Mouse (Mus musculus): ENCODE measurements around the gene Irgm2. TPM values are rescaled to one million over a fixed set of nuclear protein-coding genes. Genes with fewer than 3 reads are reported as not detected.
A peak's percentile ranks its signal among the peaks of the same experiment; 100 is the strongest.
"Not testable (repeated sequence)": the region's sequence is repeated elsewhere in the genome, so short reads cannot be mapped to it uniquely, and the experiment has no call there.

Irgm2 gene
- polyA plus RNA-seq, 1 experiment from 2014 or later: 1.3 TPM

DNA sequence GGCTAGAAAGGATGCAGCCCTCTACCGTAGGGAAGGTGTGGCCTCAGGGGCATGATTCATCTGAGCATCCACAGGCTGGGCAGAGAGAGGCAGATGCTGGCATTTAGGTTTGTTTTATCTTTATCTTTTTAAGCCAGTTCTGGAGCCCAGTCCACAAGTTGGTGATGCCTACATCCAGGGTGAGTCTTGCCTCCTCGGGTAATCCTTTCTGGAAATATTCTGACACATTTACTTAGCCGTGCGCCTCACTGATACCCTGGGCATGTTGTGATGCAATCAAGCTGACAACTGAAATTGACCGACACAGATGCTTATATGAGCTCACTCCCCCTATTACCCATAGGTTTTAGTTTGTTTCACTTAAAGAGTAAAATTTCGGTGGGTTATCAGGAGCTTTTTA, 17.4 kb downstream of the Irgm2 start:
- no peaks in the 10 kb centered on the region for H3K27me3 ChIP-seq (ENCODE audit: control insufficient read depth, insufficient read depth, low read length)
- H3K4me3 ChIP-seq (replicated peaks; ENCODE audit: low read depth, low read length): no peak overlapping the region
- no peaks in the 10 kb centered on the region for H3K36me3 ChIP-seq (ENCODE audit: control insufficient read depth, insufficient read depth, low read length)
- H3K4me2 ChIP-seq (ENCODE audit: low read length): no peak overlapping the region
- H3K9me3 ChIP-seq (ENCODE audit: control insufficient read depth, low read length): no peaks in the 10 kb centered on the region
- WGBS: 89% methylated on average over 6 of the region's 6 CpGs
- ATAC-seq (ENCODE audit: low FRiP score, low TSS enrichment): no peak
- H3K4me1 ChIP-seq (ENCODE audit: control insufficient read depth, insufficient read depth, low read length): no peaks in the 10 kb centered on the region
- H3K9ac ChIP-seq (replicated peaks; ENCODE audit: low read length): no peak overlapping the region
- DNase-seq: no peak
- H3K27ac ChIP-seq (replicated peaks; ENCODE audit: low read depth, low read length): no peak overlapping the region

DNA sequence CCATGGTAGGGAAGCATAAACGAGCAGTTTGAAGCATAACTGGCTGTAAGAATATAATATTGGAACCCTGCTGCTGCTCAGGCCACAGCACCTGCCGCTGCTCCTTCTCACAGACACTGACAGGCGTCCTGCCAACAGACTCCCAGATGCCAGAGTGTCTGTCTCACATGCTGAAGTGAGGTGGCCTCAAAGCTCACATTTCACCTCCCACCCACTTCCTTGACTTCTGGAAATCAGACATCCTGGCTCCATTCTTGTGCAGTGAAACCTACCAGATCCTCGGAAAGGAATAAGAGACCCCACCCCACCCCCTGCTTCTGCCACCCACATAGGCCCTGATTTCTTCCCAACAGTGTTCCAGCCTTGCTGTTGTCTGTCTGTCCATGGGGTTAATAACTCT, 24.3 kb downstream of the Irgm2 start:
- H3K27ac ChIP-seq (replicated peaks; ENCODE audit: low read depth, low read length): no peak overlapping the region
- DNase-seq: no peak
- WGBS: 42% methylated on average over 4 of the region's 4 CpGs
- no peaks in the 10 kb centered on the region for H3K4me1 ChIP-seq (ENCODE audit: control insufficient read depth, insufficient read depth, low read length)
- H3K9ac ChIP-seq (replicated peaks; ENCODE audit: low read length): no peak overlapping the region
- H3K4me2 ChIP-seq (ENCODE audit: low read length): no peak overlapping the region
- H3K27me3 ChIP-seq (ENCODE audit: control insufficient read depth, insufficient read depth, low read length): no peaks in the 10 kb centered on the region
- H3K4me3 ChIP-seq (replicated peaks; ENCODE audit: low read depth, low read length): no peak overlapping the region
- no peaks in the 10 kb centered on the region for H3K36me3 ChIP-seq (ENCODE audit: control insufficient read depth, insufficient read depth, low read length)
- H3K9me3 ChIP-seq (ENCODE audit: control insufficient read depth, low read length): no peaks in the 10 kb centered on the region
- no peak for ATAC-seq (ENCODE audit: low FRiP score, low TSS enrichment)

DNA sequence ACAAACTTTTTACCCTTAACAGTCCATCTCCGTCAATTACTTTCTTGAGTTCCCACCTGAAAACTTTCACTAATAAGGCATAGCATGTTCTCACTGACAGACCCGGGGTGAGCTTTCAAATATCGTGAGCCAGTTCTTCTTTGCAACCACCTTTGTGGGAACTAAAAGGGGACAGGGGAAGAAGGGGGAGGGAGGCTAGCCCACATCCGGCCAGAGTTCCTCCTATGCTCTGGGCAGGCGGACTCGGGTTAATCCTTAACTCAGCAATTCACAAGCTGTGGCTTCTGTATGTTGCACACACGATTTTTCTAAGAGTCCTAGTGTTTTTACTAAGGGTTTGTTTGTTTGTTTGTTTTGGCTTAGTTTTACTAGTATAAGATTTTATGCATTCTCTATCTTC, 24.9 kb downstream of the Irgm2 start:
- no peak overlapping the region for H3K27ac ChIP-seq (replicated peaks; ENCODE audit: low read depth, low read length)

DNA sequence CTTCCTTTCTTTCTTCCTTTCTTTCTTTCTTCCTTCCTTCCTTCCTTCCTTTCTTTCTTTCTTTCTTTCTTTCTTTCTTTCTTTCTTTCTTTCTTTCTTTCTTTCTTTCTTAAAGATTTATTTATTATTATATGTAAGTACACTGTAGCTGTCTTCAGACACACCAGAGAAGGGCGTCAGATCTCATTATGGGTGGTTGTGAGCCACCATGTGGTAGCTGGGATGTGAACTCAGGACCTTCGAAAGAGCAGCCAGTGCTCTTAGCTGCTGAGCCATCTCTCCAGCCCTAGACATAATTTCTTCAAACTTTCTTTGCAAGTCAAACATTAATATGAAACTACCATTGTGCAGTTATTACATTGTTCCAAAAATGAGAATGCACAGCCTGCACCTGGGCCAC, 25.5 kb downstream of the Irgm2 start:
- H3K9me3 ChIP-seq (ENCODE audit: control insufficient read depth, low read length); H3K4me1 ChIP-seq (ENCODE audit: control insufficient read depth, insufficient read depth, low read length); DNase-seq; H3K36me3 ChIP-seq (ENCODE audit: control insufficient read depth, insufficient read depth, low read length); ATAC-seq (ENCODE audit: low FRiP score, low TSS enrichment); H3K9ac ChIP-seq (replicated peaks; ENCODE audit: low read length); H3K4me3 ChIP-seq (replicated peaks; ENCODE audit: low read depth, low read length); H3K27ac ChIP-seq (replicated peaks; ENCODE audit: low read depth, low read length); H3K4me2 ChIP-seq (ENCODE audit: low read length); H3K27me3 ChIP-seq (ENCODE audit: control insufficient read depth, insufficient read depth, low read length): not testable (repeated sequence)
- WGBS: 85% methylated on average over 2 of the region's 2 CpGs

More for the DNA sequence above, 24.9 kb downstream of the Irgm2 start:
- Histone ChIP-seq H3K36me3 (ENCODE audit: control insufficient read depth, insufficient read depth, low read length) (no peaks in the 10 kb centered on the region), H3K4me1 (ENCODE audit: control insufficient read depth, insufficient read depth, low read length) (no peaks in the 10 kb centered on the region), H3K4me3 (replicated peaks; ENCODE audit: low read depth, low read length) (no peak overlapping the region), H3K9ac (replicated peaks; ENCODE audit: low read length) (no peak overlapping the region), H3K27me3 (ENCODE audit: control insufficient read depth, insufficient read depth, low read length) (no peaks in the 10 kb centered on the region), H3K9me3 (ENCODE audit: control insufficient read depth, low read length) (no peaks in the 10 kb centered on the region), H3K4me2 (ENCODE audit: low read length) (no peak overlapping the region)
- WGBS: 71% methylated on average over 7 of the region's 7 CpGs
- DNase-seq (no peak), ATAC-seq (ENCODE audit: low FRiP score, low TSS enrichment) (no peak)

DNA sequence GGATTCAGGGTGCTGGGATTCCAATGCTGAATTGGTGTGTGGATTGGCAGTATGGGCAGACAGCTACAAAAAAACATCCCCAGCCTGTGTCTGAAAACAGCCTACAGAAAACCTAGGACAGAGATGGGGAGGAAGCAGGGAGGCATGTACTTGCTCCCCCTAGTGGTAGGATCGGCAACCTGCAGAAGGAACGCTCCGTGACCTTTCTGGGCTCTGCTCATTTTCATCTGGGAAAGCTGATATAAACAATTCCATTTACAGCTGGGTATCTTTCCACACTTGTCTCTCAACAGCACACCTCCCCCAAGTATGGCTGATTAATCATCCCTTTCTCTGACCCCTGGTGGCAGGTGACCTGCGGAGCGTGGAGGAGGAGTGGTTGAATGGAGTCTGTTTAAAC, 26.2 kb downstream of the Irgm2 start:
- peak; percentile 77 for DNase-seq
- no peaks in the 10 kb centered on the region for H3K27me3 ChIP-seq (ENCODE audit: control insufficient read depth, insufficient read depth, low read length)
- H3K4me2 ChIP-seq (ENCODE audit: low read length): no peak overlapping the region
- 10% methylated on average over 5 of the region's 5 CpGs for WGBS
- H3K4me3 ChIP-seq (replicated peaks; ENCODE audit: low read depth, low read length): no peak overlapping the region
- H3K9me3 ChIP-seq (ENCODE audit: control insufficient read depth, low read length): no peaks in the 10 kb centered on the region
- H3K4me1 ChIP-seq (ENCODE audit: control insufficient read depth, insufficient read depth, low read length): no peaks in the 10 kb centered on the region
- no peaks in the 10 kb centered on the region for H3K36me3 ChIP-seq (ENCODE audit: control insufficient read depth, insufficient read depth, low read length)
- ATAC-seq (ENCODE audit: low FRiP score, low TSS enrichment): no peak
- no peak overlapping the region for H3K27ac ChIP-seq (replicated peaks; ENCODE audit: low read depth, low read length)
- no peak overlapping the region for H3K9ac ChIP-seq (replicated peaks; ENCODE audit: low read length)

DNA sequence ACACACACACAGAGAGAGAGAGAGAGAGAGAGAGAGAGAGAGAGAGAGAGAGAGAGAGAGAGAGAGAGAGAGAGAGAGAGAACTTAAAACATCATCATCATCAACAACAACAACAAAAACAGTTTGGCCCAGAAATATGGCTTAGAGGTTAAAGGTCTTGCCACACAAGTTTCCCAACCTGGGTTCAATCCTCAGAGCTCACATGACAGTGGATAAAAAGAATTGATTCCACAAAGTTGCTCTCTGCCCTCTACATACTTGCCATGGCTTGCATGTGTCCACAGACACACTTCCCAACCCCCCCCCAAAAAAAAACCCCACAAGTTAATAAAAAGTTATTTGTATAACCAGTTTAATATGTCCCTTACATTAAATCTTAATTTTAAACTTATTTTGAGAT, 27.0 kb downstream of the Irgm2 start:
- DNase-seq: no peak
- Histone ChIP-seq H3K4me2 (ENCODE audit: low read length) (no peak overlapping the region), H3K27ac (replicated peaks; ENCODE audit: low read depth, low read length) (no peak overlapping the region), H3K27me3 (ENCODE audit: control insufficient read depth, insufficient read depth, low read length) (no peaks in the 10 kb centered on the region), H3K36me3 (ENCODE audit: control insufficient read depth, insufficient read depth, low read length) (no peaks in the 10 kb centered on the region), H3K9ac (replicated peaks; ENCODE audit: low read length) (no peak overlapping the region), H3K4me1 (ENCODE audit: control insufficient read depth, insufficient read depth, low read length) (no peaks in the 10 kb centered on the region), H3K9me3 (ENCODE audit: control insufficient read depth, low read length) (no peaks in the 10 kb centered on the region), H3K4me3 (replicated peaks; ENCODE audit: low read depth, low read length) (no peak overlapping the region)
- ATAC-seq (ENCODE audit: low FRiP score, low TSS enrichment): no peak

DNA sequence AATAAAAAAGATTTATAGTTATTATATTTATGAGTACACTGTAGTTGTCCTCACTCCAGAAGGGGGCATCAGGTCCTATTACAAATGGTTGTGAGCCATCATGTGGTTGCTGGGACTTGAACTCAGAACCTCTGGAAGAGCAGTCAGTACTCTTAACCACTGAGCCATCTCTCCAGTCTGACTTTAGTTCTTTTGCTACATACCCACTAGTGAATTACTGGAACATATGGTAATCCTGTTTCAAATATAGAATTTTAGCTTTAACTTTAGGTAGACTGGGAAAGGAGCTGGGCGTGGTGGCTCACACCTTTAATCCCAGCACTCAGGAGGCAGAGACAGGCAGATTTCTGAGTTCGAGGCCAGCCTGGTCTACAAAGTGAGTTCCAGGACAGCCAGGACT, 28.6 kb downstream of the Irgm2 start:
- not testable (repeated sequence) for ATAC-seq (ENCODE audit: low FRiP score, low TSS enrichment); H3K9ac ChIP-seq (replicated peaks; ENCODE audit: low read length); H3K27ac ChIP-seq (replicated peaks; ENCODE audit: low read depth, low read length); H3K4me1 ChIP-seq (ENCODE audit: control insufficient read depth, insufficient read depth, low read length); H3K36me3 ChIP-seq (ENCODE audit: control insufficient read depth, insufficient read depth, low read length); H3K4me3 ChIP-seq (replicated peaks; ENCODE audit: low read depth, low read length); H3K9me3 ChIP-seq (ENCODE audit: control insufficient read depth, low read length); H3K4me2 ChIP-seq (ENCODE audit: low read length); DNase-seq; H3K27me3 ChIP-seq (ENCODE audit: control insufficient read depth, insufficient read depth, low read length)
- 94% methylated on average over 1 of the region's 2 CpGs for WGBS

DNA sequence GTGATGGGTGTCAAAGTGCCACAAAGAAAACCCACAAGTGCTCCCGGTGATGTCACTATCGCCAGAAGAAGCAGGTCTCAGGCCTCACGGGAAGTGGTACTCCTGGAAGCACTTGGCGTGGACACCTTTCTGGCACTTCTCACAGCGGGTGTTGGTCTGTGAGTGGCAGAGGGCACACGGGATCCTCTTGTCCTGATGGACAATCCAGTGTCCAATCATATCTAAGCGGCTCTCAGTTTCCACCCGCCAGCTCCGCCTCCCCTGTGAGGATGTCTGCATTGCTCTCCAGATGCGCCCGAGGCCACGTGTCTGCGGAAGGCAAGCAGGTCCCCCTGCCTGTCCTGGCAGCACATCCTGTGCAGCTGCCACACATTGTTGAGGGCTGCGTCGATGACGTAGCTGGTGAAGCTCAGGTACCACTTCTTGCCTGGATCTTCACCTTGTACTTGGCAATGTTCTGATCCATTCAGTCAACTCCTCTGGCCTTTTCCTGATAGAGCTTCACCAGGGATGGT, 31.0 kb downstream of the Irgm2 start:
- WGBS: 69% methylated on average over 16 of the region's 16 CpGs
- H3K27ac ChIP-seq (replicated peaks; ENCODE audit: low read depth, low read length): no peak overlapping the region

DNA sequence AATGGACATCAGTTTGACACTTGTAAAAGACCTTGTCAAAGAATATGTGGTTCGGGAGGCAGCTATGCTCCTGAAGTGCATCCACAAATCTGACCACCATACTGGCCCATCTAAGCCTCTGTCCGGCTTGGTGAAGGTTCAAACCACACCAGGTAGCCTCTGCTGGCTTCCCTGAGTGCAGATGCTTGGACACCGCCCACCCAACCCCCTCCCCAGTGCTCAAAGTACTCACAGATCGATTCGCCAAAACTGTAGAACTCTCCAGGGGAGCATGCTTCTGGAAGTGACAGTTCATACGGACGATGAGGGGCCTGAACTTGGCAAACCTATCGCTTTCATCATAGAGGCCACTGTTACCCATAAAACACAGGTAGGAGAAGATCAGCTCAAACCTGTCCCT, 31.7 kb downstream of the Irgm2 start:
- 94% methylated on average over 8 of the region's 8 CpGs for WGBS
- Histone ChIP-seq H3K4me1 (ENCODE audit: control insufficient read depth, insufficient read depth, low read length) (0 out of 2 replicates have a peak, but pooled peaks cover 4% of the 10 kb centered on the region), H3K27me3 (ENCODE audit: control insufficient read depth, insufficient read depth, low read length) (no peaks in the 10 kb centered on the region), H3K4me3 (replicated peaks; ENCODE audit: low read depth, low read length) (no peak overlapping the region), H3K4me2 (ENCODE audit: low read length) (no peak overlapping the region), H3K27ac (replicated peaks; ENCODE audit: low read depth, low read length) (no peak overlapping the region), H3K36me3 (ENCODE audit: control insufficient read depth, insufficient read depth, low read length) (no peaks in the 10 kb centered on the region), H3K9ac (replicated peaks; ENCODE audit: low read length) (no peak overlapping the region), H3K9me3 (ENCODE audit: control insufficient read depth, low read length) (no peaks in the 10 kb centered on the region)
- ATAC-seq (ENCODE audit: low FRiP score, low TSS enrichment) (no peak), DNase-seq (no peak)

More for the DNA sequence above, 31.0 kb downstream of the Irgm2 start:
- Histone ChIP-seq H3K4me1 (ENCODE audit: control insufficient read depth, insufficient read depth, low read length) (0 out of 2 replicates have a peak, but pooled peaks cover 4% of the 10 kb centered on the region), H3K9ac (replicated peaks; ENCODE audit: low read length) (no peak overlapping the region), H3K4me3 (replicated peaks; ENCODE audit: low read depth, low read length) (no peak overlapping the region), H3K4me2 (ENCODE audit: low read length) (no peak overlapping the region), H3K9me3 (ENCODE audit: control insufficient read depth, low read length) (no peaks in the 10 kb centered on the region), H3K27me3 (ENCODE audit: control insufficient read depth, insufficient read depth, low read length) (no peaks in the 10 kb centered on the region), H3K36me3 (ENCODE audit: control insufficient read depth, insufficient read depth, low read length) (no peaks in the 10 kb centered on the region)
- no peak for DNase-seq
- no peak for ATAC-seq (ENCODE audit: low FRiP score, low TSS enrichment)
